Mouse (Mus musculus): ENCODE data around the gene Tbx1. TPM values are rescaled to one million over a fixed set of nuclear protein-coding genes. Genes with fewer than 3 reads are reported as not detected.

Tbx1 gene
- polyA plus RNA-seq, 1 experiment from 2014 or later, result 0.32 TPM

DNA sequence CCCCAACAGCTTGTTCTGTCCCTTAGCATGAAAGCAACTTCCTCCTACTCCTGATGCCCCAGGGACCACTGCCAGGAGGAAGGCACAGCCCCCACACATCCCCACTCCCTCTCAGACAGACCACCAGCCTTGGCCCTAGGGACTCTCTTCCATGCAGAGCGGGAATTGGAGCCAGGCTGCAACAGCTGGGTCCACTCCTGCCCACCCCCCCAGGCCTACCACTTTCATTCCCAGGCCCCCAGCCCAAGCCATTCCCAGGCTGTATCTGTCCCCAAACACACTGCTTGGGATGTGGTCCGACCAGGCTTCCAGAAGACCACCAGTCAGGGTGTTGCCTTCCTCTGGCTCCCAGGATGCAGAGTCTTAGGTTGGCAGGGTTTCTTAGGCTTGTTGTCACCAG is 18.6 kb upstream of the Tbx1 start:
- 50% methylated on average over 2 of the region's 2 CpGs for WGBS
- H3K4me1 ChIP-seq (replicated peaks; ENCODE audit: insufficient read depth, low read length), result 0 out of 2 replicates have a peak, but pooled peaks cover 1% of the 10 kb centered on the region
- no peak overlapping the region for H3K27ac ChIP-seq

DNA sequence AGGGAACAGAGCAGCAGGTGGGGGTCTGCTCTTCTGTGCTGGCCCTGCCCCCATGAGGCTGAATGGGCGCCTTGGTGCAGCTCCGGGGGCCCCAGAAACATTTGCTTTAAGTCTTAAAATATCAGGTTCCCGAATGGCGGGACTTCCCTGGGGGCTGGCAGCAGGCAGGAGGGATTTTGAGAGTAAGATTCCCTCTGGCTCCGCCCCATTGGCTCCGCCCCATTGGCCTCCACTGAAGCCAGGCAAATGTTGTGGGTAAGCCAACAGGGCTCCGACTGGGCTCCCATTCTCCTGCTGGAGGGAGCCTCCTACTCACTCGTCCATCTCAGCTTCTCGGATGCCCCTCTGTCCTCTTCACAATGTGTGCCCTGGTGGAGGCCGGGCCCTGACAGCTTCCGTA is 17.8 kb upstream of the Tbx1 start:
- Histone ChIP-seq H3K4me2 (ENCODE audit: low read length) (peak overlapping the region; percentile 34; the same call in 1 of the 2 replicates), H3K27me3 (ENCODE audit: insufficient read depth, low read length) (peaks cover 7% of the 10 kb centered on the region; the same call in 1 of the 2 replicates), H3K9ac (ENCODE audit: low read depth, low read length) (no peak overlapping the region), H3K4me1 (replicated peaks; ENCODE audit: insufficient read depth, low read length) (0 out of 2 replicates have a peak, but pooled peaks cover 2% of the 10 kb centered on the region), H3K9me3 (replicated peaks; ENCODE audit: low read length) (no peaks in the 10 kb centered on the region), H3K36me3 (ENCODE audit: insufficient read depth, low read length) (no peaks in the 10 kb centered on the region), H3K27ac (no peak overlapping the region), H3K4me3 (replicated peaks; ENCODE audit: low read depth, low read length) (no peak overlapping the region)
- TF ChIP-seq CTCF (IDR thresholded peaks at IDR 0.05; ENCODE audit: low read depth), result no peak
- no peak for ATAC-seq (replicated peaks; ENCODE audit: low FRiP score, low read depth)
- peak; percentile 70 for DNase-seq (ENCODE audit: low spot score)
- 11% methylated on average over 11 of the region's 11 CpGs for WGBS

More for the DNA sequence above, 18.6 kb upstream of the Tbx1 start:
- Histone ChIP-seq H3K4me2 (ENCODE audit: low read length) (no peak overlapping the region), H3K9ac (ENCODE audit: low read depth, low read length) (no peak overlapping the region), H3K36me3 (ENCODE audit: insufficient read depth, low read length) (no peaks in the 10 kb centered on the region), H3K27me3 (ENCODE audit: insufficient read depth, low read length) (peaks cover 7% of the 10 kb centered on the region; the same call in 1 of the 2 replicates), H3K4me3 (replicated peaks; ENCODE audit: low read depth, low read length) (no peak overlapping the region), H3K9me3 (replicated peaks; ENCODE audit: low read length) (no peaks in the 10 kb centered on the region)
- no peak for DNase-seq (ENCODE audit: low spot score)
- ATAC-seq (replicated peaks; ENCODE audit: low FRiP score, low read depth), result no peak
- no peak for TF ChIP-seq CTCF (IDR thresholded peaks at IDR 0.05; ENCODE audit: low read depth)

DNA sequence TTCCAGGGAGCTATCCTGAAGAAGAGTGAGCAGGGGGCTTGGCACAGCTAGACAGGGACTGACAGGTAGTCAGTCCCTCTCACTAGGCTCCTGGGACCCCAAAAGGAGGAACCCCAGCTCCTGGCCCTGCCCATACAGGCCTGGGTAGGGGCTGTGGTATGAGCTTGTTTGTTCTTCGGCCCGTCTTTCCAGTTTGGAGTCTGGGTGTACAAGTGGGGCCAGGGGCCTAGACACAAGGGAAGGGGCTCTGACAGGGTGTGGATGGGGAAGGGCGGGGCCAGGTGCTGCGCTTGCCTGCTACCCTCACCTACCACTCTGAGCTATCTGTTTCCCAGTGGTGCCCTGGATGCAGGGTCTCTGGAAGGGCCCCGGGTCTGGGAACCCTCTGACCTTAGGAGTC is 15.2 kb upstream of the Tbx1 start:
- no peak for TF ChIP-seq CTCF (IDR thresholded peaks at IDR 0.05; ENCODE audit: low read depth)
- H3K4me2 ChIP-seq (ENCODE audit: low read length), result no peak overlapping the region
- no peak overlapping the region for H3K27ac ChIP-seq

DNA sequence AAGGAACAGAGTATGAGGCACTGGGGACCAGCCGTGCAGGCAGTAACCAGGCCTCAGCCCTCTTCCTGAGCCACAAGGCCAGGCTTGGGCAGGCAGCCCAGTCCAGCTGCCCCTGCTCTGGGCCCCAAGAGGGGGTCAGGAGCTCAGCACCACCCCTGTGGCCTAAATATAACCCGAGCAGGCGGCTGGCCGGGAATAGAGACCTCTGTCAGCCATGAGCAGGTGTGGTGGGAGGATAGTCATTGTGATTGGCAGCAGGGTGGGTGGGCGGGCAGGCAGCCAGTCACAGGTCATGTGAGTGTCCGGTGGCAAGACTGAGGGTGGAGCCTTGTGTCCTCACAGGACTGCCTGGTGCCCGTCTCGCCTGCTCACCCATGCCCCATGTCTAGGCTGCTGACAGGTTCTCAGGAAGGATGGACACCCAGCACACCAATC is 13.8 kb upstream of the Tbx1 start:
- 42% methylated on average over 8 of the region's 8 CpGs for WGBS
- H3K4me1 ChIP-seq (replicated peaks; ENCODE audit: insufficient read depth, low read length), result 0 out of 2 replicates have a peak, but pooled peaks cover 2% of the 10 kb centered on the region
- no peaks in the 10 kb centered on the region for H3K9me3 ChIP-seq (replicated peaks; ENCODE audit: low read length)
- no peaks in the 10 kb centered on the region for H3K36me3 ChIP-seq (ENCODE audit: insufficient read depth, low read length)
- H3K4me3 ChIP-seq (replicated peaks; ENCODE audit: low read depth, low read length), result no peak overlapping the region
- H3K27me3 ChIP-seq (ENCODE audit: insufficient read depth, low read length), result no peaks in the 10 kb centered on the region
- no peak overlapping the region for H3K4me2 ChIP-seq (ENCODE audit: low read length)
- DNase-seq (ENCODE audit: low spot score), result peak; percentile 45
- 0 out of 2 replicates have a peak overlapping the region, but pooled peaks have one; percentile 10 for H3K9ac ChIP-seq (ENCODE audit: low read depth, low read length)
- peak; percentile 82 for ATAC-seq (replicated peaks; ENCODE audit: low FRiP score, low read depth)
- H3K27ac ChIP-seq, result no peak overlapping the region
- TF ChIP-seq CTCF (IDR thresholded peaks at IDR 0.05; ENCODE audit: low read depth), result no peak

More for the DNA sequence above, 15.2 kb upstream of the Tbx1 start:
- Histone ChIP-seq H3K36me3 (ENCODE audit: insufficient read depth, low read length) (no peaks in the 10 kb centered on the region), H3K9me3 (replicated peaks; ENCODE audit: low read length) (no peaks in the 10 kb centered on the region), H3K4me3 (replicated peaks; ENCODE audit: low read depth, low read length) (no peak overlapping the region), H3K9ac (ENCODE audit: low read depth, low read length) (no peak overlapping the region), H3K4me1 (replicated peaks; ENCODE audit: insufficient read depth, low read length) (0 out of 2 replicates have a peak, but pooled peaks cover 2% of the 10 kb centered on the region), H3K27me3 (ENCODE audit: insufficient read depth, low read length) (peaks cover 3% of the 10 kb centered on the region; the same call in 1 of the 2 replicates)
- ATAC-seq (replicated peaks; ENCODE audit: low FRiP score, low read depth) (no peak), DNase-seq (ENCODE audit: low spot score) (no peak)
- 87% methylated on average over 5 of the region's 5 CpGs for WGBS

DNA sequence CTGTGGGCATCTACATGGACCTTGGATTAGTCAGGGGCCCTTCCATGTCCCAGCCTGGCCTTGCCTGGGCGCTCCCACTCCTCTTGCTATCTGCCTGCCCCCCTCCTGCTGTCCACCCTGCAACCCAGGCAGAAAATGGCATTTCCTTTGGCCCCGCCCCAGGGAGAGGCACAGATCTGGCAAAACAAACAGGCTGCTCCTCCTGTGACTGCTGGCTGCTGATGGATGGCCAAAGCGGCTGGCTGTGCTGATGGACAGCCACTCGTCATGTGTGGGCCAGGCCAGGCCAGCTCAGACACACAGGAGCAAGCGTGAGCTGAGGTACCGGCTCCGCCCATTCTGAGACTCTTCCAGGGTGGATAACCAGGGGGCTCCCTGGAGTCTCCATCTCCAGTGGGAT is 11.0 kb upstream of the Tbx1 start:
- 0 out of 2 replicates have a peak, but pooled peaks cover 2% of the 10 kb centered on the region for H3K27me3 ChIP-seq (ENCODE audit: insufficient read depth, low read length)
- WGBS, result 50% methylated on average over 7 of the region's 7 CpGs
- H3K9me3 ChIP-seq (replicated peaks; ENCODE audit: low read length), result no peaks in the 10 kb centered on the region
- H3K27ac ChIP-seq, result no peak overlapping the region
- no peak overlapping the region for H3K4me3 ChIP-seq (replicated peaks; ENCODE audit: low read depth, low read length)
- 0 out of 2 replicates have a peak, but pooled peaks cover 2% of the 10 kb centered on the region for H3K4me1 ChIP-seq (replicated peaks; ENCODE audit: insufficient read depth, low read length)
- ATAC-seq (replicated peaks; ENCODE audit: low FRiP score, low read depth) (0 out of 2 replicates have a peak, but pooled peaks have one; percentile 29), DNase-seq (ENCODE audit: low spot score) (no peak)
- H3K4me2 ChIP-seq (ENCODE audit: low read length), result no peak overlapping the region
- TF ChIP-seq CTCF (IDR thresholded peaks at IDR 0.05; ENCODE audit: low read depth), result no peak
- no peak overlapping the region for H3K9ac ChIP-seq (ENCODE audit: low read depth, low read length)
- H3K36me3 ChIP-seq (ENCODE audit: insufficient read depth, low read length), result no peaks in the 10 kb centered on the region

DNA sequence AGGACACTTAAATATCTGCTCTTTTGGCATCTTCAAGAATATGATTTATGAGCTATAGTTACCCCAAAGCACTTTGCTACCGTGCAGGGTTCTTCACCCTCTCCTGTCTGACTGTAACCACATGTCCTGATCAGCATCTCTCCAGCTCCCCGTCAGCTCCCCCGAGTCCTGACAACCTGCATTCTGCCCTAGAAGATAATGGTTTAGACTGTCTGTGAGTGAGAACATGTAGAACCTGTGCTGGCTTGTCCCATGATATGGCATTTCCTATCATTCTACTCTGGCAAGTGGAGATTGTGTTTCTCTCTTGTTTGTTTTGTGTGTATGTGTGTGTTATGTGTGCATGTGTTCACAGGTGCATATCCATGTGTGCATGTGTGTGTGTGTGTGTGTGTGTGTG is 7.5 kb upstream of the Tbx1 start:
- DNase-seq (ENCODE audit: low spot score), result no peak
- WGBS, result 68% methylated on average over 3 of the region's 3 CpGs
- peaks cover 15% of the 10 kb centered on the region for H3K27me3 ChIP-seq (ENCODE audit: insufficient read depth, low read length)
- no peak for ATAC-seq (replicated peaks; ENCODE audit: low FRiP score, low read depth)
- H3K9ac ChIP-seq (ENCODE audit: low read depth, low read length), result no peak overlapping the region
- no peaks in the 10 kb centered on the region for H3K36me3 ChIP-seq (ENCODE audit: insufficient read depth, low read length)
- no peak overlapping the region for H3K4me3 ChIP-seq (replicated peaks; ENCODE audit: low read depth, low read length)
- no peaks in the 10 kb centered on the region for H3K9me3 ChIP-seq (replicated peaks; ENCODE audit: low read length)
- TF ChIP-seq CTCF (IDR thresholded peaks at IDR 0.05; ENCODE audit: low read depth), result no peak
- H3K4me2 ChIP-seq (ENCODE audit: low read length), result no peak overlapping the region
- H3K27ac ChIP-seq, result no peak overlapping the region
- H3K4me1 ChIP-seq (replicated peaks; ENCODE audit: insufficient read depth, low read length), result no peaks in the 10 kb centered on the region

DNA sequence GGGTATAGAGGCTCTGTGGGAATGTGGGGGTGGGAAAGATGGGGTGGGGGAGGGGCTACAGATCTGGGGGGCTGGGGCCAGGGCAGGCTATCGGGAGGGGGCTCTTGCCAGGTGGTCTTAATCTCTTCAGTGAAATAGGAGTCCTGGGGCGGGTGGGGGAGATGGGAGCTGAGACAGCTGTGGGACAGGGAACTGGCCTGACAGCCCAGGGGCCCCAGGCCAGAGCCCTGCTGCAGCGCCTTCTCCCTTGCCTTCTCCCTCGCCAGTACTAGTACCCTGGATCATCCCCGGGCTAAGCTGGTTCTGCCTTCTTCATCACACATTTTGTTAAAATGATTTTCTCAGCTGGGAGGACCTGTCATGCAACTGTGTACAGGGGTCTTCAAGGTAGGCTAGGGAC is 5.8 kb upstream of the Tbx1 start:
- Histone ChIP-seq H3K4me3 (replicated peaks; ENCODE audit: low read depth, low read length) (no peak overlapping the region), H3K36me3 (ENCODE audit: insufficient read depth, low read length) (no peaks in the 10 kb centered on the region), H3K27ac (no peak overlapping the region), H3K4me2 (ENCODE audit: low read length) (no peak overlapping the region), H3K9me3 (replicated peaks; ENCODE audit: low read length) (no peaks in the 10 kb centered on the region), H3K9ac (ENCODE audit: low read depth, low read length) (no peak overlapping the region), H3K27me3 (ENCODE audit: insufficient read depth, low read length) (peaks cover 25% of the 10 kb centered on the region), H3K4me1 (replicated peaks; ENCODE audit: insufficient read depth, low read length) (peaks cover 5% of the 10 kb centered on the region; the same call in 1 of the 2 replicates)
- ATAC-seq (replicated peaks; ENCODE audit: low FRiP score, low read depth), result no peak
- WGBS, result 54% methylated on average over 5 of the region's 5 CpGs
- no peak for DNase-seq (ENCODE audit: low spot score)
- no peak for TF ChIP-seq CTCF (IDR thresholded peaks at IDR 0.05; ENCODE audit: low read depth)

All from kidney, postnatal 0 days (tissue).